Mouse (Mus musculus) right cerebral cortex, postnatal 4 days (tissue): ENCODE measurements around the gene Phc3.
A peak's percentile ranks its signal among the peaks of the same experiment; 100 is the strongest.
"Not testable (repeated sequence)": the region's sequence is repeated elsewhere in the genome, so short reads cannot be mapped to it uniquely, and the experiment has no call there.

Experiments used
- DNase-seq: peaks from one replicate; pipeline ENCODE4 v3.0.0-alpha.2; 2022

The Phc3 gene

DNA sequence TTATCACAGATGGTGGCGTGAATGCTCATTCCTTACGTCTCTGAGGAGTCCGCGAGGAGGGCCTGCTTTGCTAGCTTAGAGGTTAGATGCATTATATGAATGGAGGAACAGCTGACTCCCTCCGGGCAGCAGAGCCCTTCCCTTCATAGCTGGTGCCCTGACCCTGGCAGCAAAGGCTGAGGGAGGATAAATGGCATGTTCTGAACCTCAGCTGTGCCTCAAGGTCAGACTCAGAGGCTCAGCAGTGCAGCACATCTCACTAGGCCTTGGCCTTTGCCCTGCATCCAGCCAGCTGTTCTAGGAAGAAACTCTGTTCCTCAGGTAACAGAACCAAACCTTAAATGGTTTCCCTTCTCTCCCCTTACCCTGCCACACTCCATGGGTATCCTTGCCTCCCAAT is 101.0 kb downstream of the Phc3 start:
- DNase-seq: no peak

DNA sequence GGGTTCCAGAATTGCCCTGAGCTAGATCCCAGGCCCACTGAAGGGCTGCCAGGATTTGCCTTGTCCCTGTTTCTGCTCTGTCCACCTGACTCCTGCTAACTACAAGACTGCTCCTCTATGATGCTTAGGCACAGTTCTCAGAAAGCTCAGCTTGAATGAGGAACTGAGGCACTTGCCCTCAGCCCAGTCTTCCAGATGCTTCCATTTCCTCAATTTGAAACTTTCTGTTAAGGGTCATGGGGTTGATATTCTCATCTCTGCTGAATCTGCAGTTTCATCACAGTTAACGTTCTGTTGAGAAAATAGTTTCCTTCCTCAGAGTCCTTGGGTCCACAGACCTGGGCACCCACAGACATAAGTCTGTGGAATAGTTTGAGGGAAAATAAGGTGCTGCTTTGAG is 104.6 kb downstream of the Phc3 start:
- no peak for DNase-seq

DNA sequence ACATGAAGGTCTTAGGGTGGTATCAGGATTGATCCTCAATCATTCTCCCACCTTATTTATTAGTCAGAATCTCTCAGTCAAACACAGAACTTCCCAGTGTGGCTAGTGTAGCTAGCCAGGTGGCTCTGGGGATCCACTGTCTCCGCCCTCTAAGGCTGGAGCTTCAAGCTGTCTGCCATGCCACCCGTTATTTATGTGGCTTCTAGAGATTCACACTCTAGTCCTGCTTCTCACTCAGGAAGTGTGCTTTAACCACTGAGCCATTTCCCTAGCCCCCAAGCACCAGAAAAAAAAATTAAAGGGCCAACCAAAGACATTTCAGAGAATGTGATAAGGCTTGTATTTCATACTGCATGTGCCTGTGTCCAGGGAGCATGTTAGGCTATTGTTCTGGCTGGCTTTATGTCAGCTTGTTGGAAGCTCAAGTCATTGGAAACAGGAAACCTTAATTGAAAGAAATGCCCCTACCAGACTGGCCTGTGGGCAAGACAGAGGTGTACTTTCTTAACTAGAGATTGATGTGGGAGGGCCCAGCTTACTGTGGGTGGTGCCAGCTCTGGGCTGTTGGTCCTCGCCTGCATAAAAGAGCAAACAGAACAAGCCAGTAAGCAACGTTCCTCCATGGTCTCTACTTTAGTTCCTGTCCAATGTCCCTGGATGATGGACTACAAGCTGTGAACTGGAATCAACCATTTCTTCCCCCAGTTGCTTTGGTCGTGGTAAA is 105.3 kb downstream of the Phc3 start:
- DNase-seq: no peak

GRCm38 (mm10) chr3:30860705-30861104 is 108.5 kb downstream of the Phc3 start:
- no peak for DNase-seq

DNA sequence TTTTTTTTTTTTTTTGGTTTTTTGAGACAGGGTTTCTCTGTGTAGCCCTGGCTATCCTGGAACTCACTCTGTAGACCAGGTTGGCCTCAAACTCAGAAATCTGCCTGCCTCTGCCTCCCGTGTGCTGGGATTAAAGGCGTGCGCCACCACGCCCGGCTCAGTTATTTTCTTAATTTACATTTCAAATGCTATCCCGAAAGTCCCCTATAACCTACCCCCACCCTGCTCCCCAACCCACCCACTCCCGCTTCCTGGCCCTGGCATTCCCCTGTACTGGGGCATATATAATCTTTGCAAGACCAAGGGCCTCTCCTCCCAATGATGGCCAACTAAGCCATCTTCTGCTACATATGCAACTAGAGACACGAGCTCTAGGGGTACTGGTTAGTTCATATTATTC is 109.6 kb downstream of the Phc3 start:
- DNase-seq: not testable (repeated sequence)

- DNase-seq: peak; percentile 43
Observed at GRCm38 (mm10) chr3:30855604-30856458, 113.4 kb downstream of the Phc3 start, which contains the start of gene Gpr160. TSS of gene Gpr160 (plus strand) at chr3:30855950.

DNA sequence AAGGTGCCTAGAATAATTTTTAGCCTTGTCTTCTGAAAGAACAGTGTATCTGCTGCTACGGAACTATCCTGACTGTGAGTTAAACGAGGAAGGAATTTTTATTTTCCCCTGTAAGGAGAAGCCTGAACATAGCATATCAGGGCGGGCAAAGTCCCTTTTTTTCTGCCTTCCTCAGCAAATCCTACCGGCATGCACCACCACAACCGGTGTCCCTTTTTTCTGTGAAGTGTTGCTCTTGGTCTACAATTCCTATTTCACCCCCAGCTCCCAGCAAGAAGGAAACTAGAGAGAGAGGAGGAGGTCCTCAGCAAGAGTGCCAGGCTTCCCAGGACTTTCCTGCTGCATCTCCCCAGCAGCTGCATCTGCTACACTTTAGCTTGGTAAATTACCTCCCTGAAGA is 115.6 kb downstream of the Phc3 start:
- DNase-seq: no peak

DNA sequence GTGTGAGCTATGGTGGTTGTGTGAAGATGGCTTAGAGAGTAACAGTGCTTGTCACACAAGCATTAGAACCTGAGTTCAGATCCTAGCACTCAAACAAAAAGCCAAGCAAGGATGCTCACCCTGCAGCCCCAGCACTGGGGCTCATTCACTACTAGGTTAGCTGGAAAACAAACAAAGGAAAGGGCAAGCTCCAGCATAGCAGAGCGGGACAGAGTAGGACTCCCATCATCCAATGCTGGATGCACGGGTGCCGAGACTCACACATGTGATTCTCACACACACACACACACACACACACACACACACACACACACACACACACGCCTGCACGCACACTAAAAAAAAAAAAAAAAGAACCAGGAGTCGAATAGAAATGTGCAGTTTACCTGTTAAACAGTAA is 117.8 kb downstream of the Phc3 start:
- DNase-seq: no peak
